Mouse (Mus musculus) hematopoietic multipotent progenitor cell, adult 10-12 weeks (in vitro differentiated cells): ENCODE results near the gene Fam102a. TPM values are rescaled to one million over a fixed set of nuclear protein-coding genes. Genes with fewer than 3 reads are reported as not detected.

ENCODE experiments used
- polyA plus RNA-seq: library from polyadenylated mRNA; stranded (reverse); fragments of >175 nt; gene quantifications from 2 replicates; pipeline ENCODE4 v1.2.3, GENCODE M21; 2012; ENCODE audit warnings: low replicate concordance

Gene Fam102a
- polyA plus RNA-seq: 136 and 166 TPM in 2 replicates

GRCm38 (mm10) chr2:32534733-32535471, at the start of gene Fam102a:
Gene Fam102a, plus strand, starts transcription at chr2:32535332.

GRCm38 (mm10) chr2:32570698-32571494, 35.8 kb downstream of the Fam102a start, which contains the start of gene Dpm2:
Gene Dpm2, plus strand, starts transcription at chr2:32570858.

GRCm38 (mm10) chr2:32574497-32574896, 39.4 kb downstream of the Fam102a start, which contains the start of gene Pip5kl1:
Gene Pip5kl1, plus strand, starts transcription at chr2:32574797.

GRCm38 (mm10) chr2:32575586-32576160, 40.5 kb downstream of the Fam102a start, which contains the start of gene 9430097D07Rik:
Gene 9430097D07Rik, minus strand, starts transcription at chr2:32575684.

GRCm38 (mm10) chr2:32586871-32587351, 51.8 kb downstream of the Fam102a start, which contains the start of gene St6galnac4:
Gene St6galnac4, plus strand, starts transcription at chr2:32587095.

GRCm38 (mm10) chr2:32599409-32599808, 64.3 kb downstream of the Fam102a start, which contains the start of gene St6galnac6:
Gene St6galnac6, plus strand, starts transcription at chr2:32599709.

Other genes with a start within 250 kb of the Fam102a start
- gene Golga2, start 247.9 kb upstream of the Fam102a start, polyA plus RNA-seq: 27.5 and 32.9 TPM in 2 replicates
- 25.0 and 195 TPM in 2 replicates for gene Swi5, start 247.3 kb upstream of the Fam102a start, polyA plus RNA-seq
- 191 and 234 TPM in 2 replicates for gene Ciz1, start 183.0 kb upstream of the Fam102a start, polyA plus RNA-seq
- gene Dnm1, start 182.0 kb upstream of the Fam102a start, polyA plus RNA-seq: 1.2 TPM in 2 replicates
- gene 1110008P14Rik, start 153.4 kb upstream of the Fam102a start, polyA plus RNA-seq: 169 and 253 TPM in 2 replicates
- gene Lcn2, start 147.1 kb upstream of the Fam102a start, polyA plus RNA-seq: 50.7 and 52.8 TPM in 2 replicates
- gene Ptges2, start 139.4 kb upstream of the Fam102a start, polyA plus RNA-seq: 2.4 and 4.3 TPM in 2 replicates
- 7.2 and 12.8 TPM in 2 replicates for gene Naif1, start 84.9 kb upstream of the Fam102a start, polyA plus RNA-seq
- 14.7 and 24.4 TPM in 2 replicates for gene Slc25a25, start 83.9 kb upstream of the Fam102a start, polyA plus RNA-seq
- gene Dpm2, start 35.5 kb downstream of the Fam102a start, polyA plus RNA-seq: 11.0 and 11.9 TPM in 2 replicates
- gene Pip5kl1, start 39.5 kb downstream of the Fam102a start, polyA plus RNA-seq: 0.16 TPM in 1 of 2 replicates, not detected in the other
- not detected in 2 replicates for gene 9430097D07Rik, start 40.4 kb downstream of the Fam102a start, polyA plus RNA-seq
- gene St6galnac4, start 51.8 kb downstream of the Fam102a start, polyA plus RNA-seq: 29.1 and 47.0 TPM in 2 replicates
- gene St6galnac6, start 64.4 kb downstream of the Fam102a start, polyA plus RNA-seq: 15.4 and 20.9 TPM in 2 replicates
- gene Ak1, start 86.4 kb downstream of the Fam102a start, polyA plus RNA-seq: 0.09 and 0.66 TPM in 2 replicates
- gene Eng, start 111.3 kb downstream of the Fam102a start, polyA plus RNA-seq: 13.8 and 31.2 TPM in 2 replicates
- 47.2 and 135 TPM in 2 replicates for gene Fpgs, start 168.8 kb downstream of the Fam102a start, polyA plus RNA-seq
- 91.0 and 160 TPM in 2 replicates for gene Cdk9, start 177.7 kb downstream of the Fam102a start, polyA plus RNA-seq
- gene Sh2d3c, start 185.7 kb downstream of the Fam102a start, polyA plus RNA-seq: 153 and 217 TPM in 2 replicates
- not detected in 2 replicates for gene 6330409D20Rik, start 205.7 kb downstream of the Fam102a start, polyA plus RNA-seq
- gene Tor2a, start 221.9 kb downstream of the Fam102a start, polyA plus RNA-seq: 61.8 and 69.6 TPM in 2 replicates
- 0.04 and 0.09 TPM in 2 replicates for gene Ttc16, start 240.3 kb downstream of the Fam102a start, polyA plus RNA-seq
- gene Ptrh1, start 240.5 kb downstream of the Fam102a start, polyA plus RNA-seq: 2.4 and 6.0 TPM in 2 replicates
- not detected in 2 replicates for gene Cfap157, start 249.1 kb downstream of the Fam102a start, polyA plus RNA-seq